Comparison of ENCODE assay signal across 9 mouse cellular contexts in genomic region chr9:14770803-14771471, GRCm38 (mm10). TPM values are rescaled to one million over a fixed set of nuclear protein-coding genes. Genes with fewer than 3 reads are reported as not detected.
DNase-seq lines count a peak whose midpoint lies in the region; ATAC-seq and TF ChIP-seq lines count a peak whose summit lies in the region.
"Had no signal": no experiment of that assay in that cellular context is flagged by ENCODE, and none has a peak within 500 bp of the region (broad histone marks: within the 10 kb centered on the region; RNA-seq: fewer than 3 reads in every experiment).

Gene 1700012B09Rik, minus strand, starts transcription at chr9:14771030.

- no peak within 1 kb of the TSS for H3K9ac ChIP-seq in ES-Bruce4 (ENCODE audit: low read depth, poor library complexity, severe bottlenecking)
- no peak within 1 kb of the TSS for H3K9ac ChIP-seq in forebrain, embryonic 16.5 days (replicated peaks; ENCODE audit: low read depth, low read length)
- H3K9ac ChIP-seq in midbrain, embryonic 13.5 days (replicated peaks), result no peak within 1 kb of the TSS

- 0 out of 2 replicates have a peak, but pooled peaks have one; percentile 31 for ATAC-seq in forebrain, embryonic 16.5 days
- peak; percentile 88 for ATAC-seq in midbrain, embryonic 13.5 days

- 14% methylated on average over 23 of the region's 23 CpGs for WGBS in forebrain, embryonic 16.5 days
- WGBS in midbrain, embryonic 13.5 days, result 16% methylated on average over 23 of the region's 23 CpGs

- no peak within 1 kb of the TSS for H3K27ac ChIP-seq in ES-Bruce4 (ENCODE audit: insufficient read depth, low read length)
- H3K27ac ChIP-seq in forebrain, embryonic 16.5 days (ENCODE audit: low read length), result no peak within 1 kb of the TSS
- no peak within 1 kb of the TSS for H3K27ac ChIP-seq in midbrain, embryonic 13.5 days

- no peaks in the 10 kb centered on the region for H3K36me3 ChIP-seq in ES-Bruce4 (ENCODE audit: control insufficient read depth, insufficient read depth, low read length, poor library complexity, severe bottlenecking)
- no peaks in the 10 kb centered on the region for H3K36me3 ChIP-seq in forebrain, embryonic 16.5 days (ENCODE audit: control insufficient read depth, insufficient read depth)
- H3K36me3 ChIP-seq in midbrain, embryonic 13.5 days, result no peaks in the 10 kb centered on the region

- no peaks in the 10 kb centered on the region for H3K4me1 ChIP-seq in ES-Bruce4 (ENCODE audit: control insufficient read depth, insufficient read depth, low read length)
- peaks cover 3% of the 10 kb centered on the region; the same call in 1 of the 2 replicates for H3K4me1 ChIP-seq in forebrain, embryonic 16.5 days (replicated peaks; ENCODE audit: control insufficient read depth, insufficient read depth, low read length)
- peaks cover 25% of the 10 kb centered on the region for H3K4me1 ChIP-seq in midbrain, embryonic 13.5 days (replicated peaks)

- no peak for TF ChIP-seq EP300 in ES-Bruce4 (IDR thresholded peaks at IDR 0.05; ENCODE audit: insufficient read depth, low read depth, low read length)

- no peak for TF ChIP-seq CTCF in ES-Bruce4 (IDR thresholded peaks at IDR 0.05; ENCODE audit: low read depth, low read length)

- TF ChIP-seq POLR2A in ES-Bruce4 (IDR thresholded peaks at IDR 0.05; ENCODE audit: insufficient read depth, low read length), result no peak

- H3K4me2 ChIP-seq in forebrain, embryonic 16.5 days (ENCODE audit: low read length), result no peak within 1 kb of the TSS
- H3K4me2 ChIP-seq in midbrain, embryonic 13.5 days (replicated peaks), result peak within 1 kb of the TSS; percentile 34

- no peaks in the 10 kb centered on the region for H3K27me3 ChIP-seq in ES-Bruce4 (ENCODE audit: control insufficient read depth, insufficient read depth, low read length, poor library complexity, severe bottlenecking)
- no peaks in the 10 kb centered on the region for H3K27me3 ChIP-seq in forebrain, embryonic 16.5 days (replicated peaks; ENCODE audit: control insufficient read depth, insufficient read depth, low read length)
- 0 out of 2 replicates have a peak, but pooled peaks cover 3% of the 10 kb centered on the region for H3K27me3 ChIP-seq in midbrain, embryonic 13.5 days

- peak within 1 kb of the TSS; percentile 10; the same call in 1 of the 2 replicates for H3K4me3 ChIP-seq in ES-Bruce4 (ENCODE audit: low read depth, low read length)
- H3K4me3 ChIP-seq in forebrain, embryonic 16.5 days (replicated peaks; ENCODE audit: low read length), result no peak within 1 kb of the TSS
- H3K4me3 ChIP-seq in midbrain, embryonic 13.5 days (replicated peaks), result no peak within 1 kb of the TSS

- no peaks in the 10 kb centered on the region for H3K9me3 ChIP-seq in ES-Bruce4 (replicated peaks; ENCODE audit: control insufficient read depth, insufficient read depth, low read length, poor library complexity, severe bottlenecking)
- no peaks in the 10 kb centered on the region for H3K9me3 ChIP-seq in forebrain, embryonic 16.5 days (ENCODE audit: control insufficient read depth, low read length)
- no peaks in the 10 kb centered on the region for H3K9me3 ChIP-seq in midbrain, embryonic 13.5 days

- DNase-seq in cerebellum, postnatal 10 days, result peak; percentile 8 to 9
- no peak for DNase-seq in cerebellum, adult 11-12 months
- no peak for DNase-seq in cerebellum, adult 8-10 months
- no peak for DNase-seq in spleen, adult 18-20 months
- DNase-seq in thymus, postnatal 25 days, result no peak

RNA-seq across cellular contexts. Expression of gene 1700012B09Rik, which starts in this region (rescaled TPM):
- polyA plus RNA-seq in ES-Bruce4 (2011; ENCODE audit: insufficient read depth, insufficient read length, low read depth, missing spikeins), result not detected in 2 replicates
- polyA plus RNA-seq in forebrain, embryonic 16.5 days (2015; fragmentation: Nextera tagmentation; extraction: Ambion mirVana), result 2.8 and 2.9 TPM in 2 replicates
- 0.52 and 0.73 TPM in 2 replicates for polyA plus RNA-seq in midbrain, embryonic 13.5 days (2015; fragmentation: Nextera tagmentation; extraction: Ambion mirVana)
- polyA plus RNA-seq: heart, postnatal 0 days had no signal

Comparison
In these comparisons a context has a peak if more than half of its experiments do, and no peak if none do; other contexts are left out.
1. DNase-seq: peak in cerebellum, postnatal 10 days (2 of 2); none in cerebellum, adult 11-12 months (single experiment), cerebellum, adult 8-10 months (single experiment), spleen, adult 18-20 months (0 of 2) and thymus, postnatal 25 days (single experiment).
2. Peak in ATAC-seq and H3K4me2 ChIP-seq in midbrain, embryonic 13.5 days; RNA of the gene not detected or under 1 TPM.